Mouse (Mus musculus) limb, embryonic 12.5 days (tissue): ENCODE results near the gene Ecpas. TPM values are rescaled to one million over a fixed set of nuclear protein-coding genes. Genes with fewer than 3 reads are reported as not detected.

Experiments
- ATAC-seq: fragments of 200-750 bp; cut with Nextera tagmentation; 2 replicates; pipeline ENCODE4 v1.8.0; 2017; ENCODE audit warnings: low read depth, moderate TSS enrichment; ENCODE audit not compliant: insufficient number of reproducible peaks, insufficient read depth, low FRiP score, low TSS enrichment
- H3K27ac ChIP-seq: fragments of 300-500 bp; sonication (generic); 2 replicates; pipeline ENCODE4 v1.5.1; 2016; ENCODE audit warnings: mild to moderate bottlenecking, moderate library complexity
- H3K27me3 ChIP-seq: fragments of 300-500 bp; sonication (generic); 2 replicates; pipeline ENCODE4 v1.6.1; 2016; ENCODE audit warnings: mild to moderate bottlenecking, moderate library complexity
- H3K36me3 ChIP-seq: fragments of 300-500 bp; sonication (generic); 2 replicates; pipeline ENCODE4 v1.6.1; 2016; ENCODE audit warnings: mild to moderate bottlenecking, moderate library complexity
- H3K4me1 ChIP-seq: fragments of 300-500 bp; sonication (generic); replicated peaks from 2 replicates; pipeline ENCODE4 v1.6.1; 2016
- H3K4me2 ChIP-seq: fragments of 300-500 bp; sonication (generic); 2 replicates; pipeline ENCODE4 v1.6.1; 2016; ENCODE audit warnings: mild to moderate bottlenecking, moderate library complexity
- H3K4me3 ChIP-seq: fragments of 300-500 bp; sonication (generic); replicated peaks from 2 replicates; pipeline ENCODE4 v1.5.1; 2016; ENCODE audit warnings: mild to moderate bottlenecking
- H3K9ac ChIP-seq: fragments of 300-500 bp; sonication (generic); replicated peaks from 2 replicates; pipeline ENCODE4 v1.6.1; 2016; ENCODE audit warnings: mild to moderate bottlenecking, moderate library complexity
- H3K9me3 ChIP-seq: fragments of 300-500 bp; sonication (generic); 2 replicates; pipeline ENCODE4 v1.6.1; 2016; ENCODE audit warnings: mild to moderate bottlenecking, moderate library complexity
- WGBS: fragments of 180-500 bp; shearing (Covaris S2); methylation state at CpG from one replicate; pipeline ENCODE4 v1.1.7; 2016; 5-methylcytosine and 5-hydroxymethylcytosine counted together
- polyA plus RNA-seq: library from polyadenylated mRNA; unstranded; fragments of >200 nt; fragmentation: Nextera tagmentation; extraction: Ambion mirVana; gene quantifications from 2 replicates; pipeline ENCODE4 v1.2.1, GENCODE M21; 2016

Ecpas gene
- polyA plus RNA-seq, 1 experiment from 2014 or later, result 46.2 TPM

GRCm38 (mm10) chr4:58910175-58911068, 2.1 kb downstream of the Ecpas start:
- Histone ChIP-seq H3K4me3 (peak overlapping the region; percentile 91), H3K9me3 (no peaks in the 10 kb centered on the region), H3K4me2 (peak overlapping the region; percentile 65), H3K4me1 (peaks cover 13% of the 10 kb centered on the region), H3K36me3 (no peaks in the 10 kb centered on the region), H3K27ac (0 out of 2 replicates have a peak overlapping the region, but pooled peaks have one; percentile 99), H3K9ac (peak overlapping the region; percentile 97), H3K27me3 (no peaks in the 10 kb centered on the region)
- ATAC-seq, result no peak
- 27% methylated on average over 16 of the region's 16 CpGs for WGBS

GRCm38 (mm10) chr4:58907453-58907852, 5.1 kb downstream of the Ecpas start:
- no peaks in the 10 kb centered on the region for H3K9me3 ChIP-seq
- H3K4me2 ChIP-seq, result no peak overlapping the region
- H3K9ac ChIP-seq, result no peak overlapping the region
- H3K4me3 ChIP-seq, result no peak overlapping the region
- H3K27me3 ChIP-seq, result no peaks in the 10 kb centered on the region
- peaks cover 10% of the 10 kb centered on the region for H3K4me1 ChIP-seq
- H3K36me3 ChIP-seq, result no peaks in the 10 kb centered on the region
- no peak for ATAC-seq
- WGBS, result 100% methylated on average over 1 of the region's 1 CpGs
- no peak overlapping the region for H3K27ac ChIP-seq

GRCm38 (mm10) chr4:58898318-58898717, 14.2 kb downstream of the Ecpas start:
- H3K27ac ChIP-seq, result no peak overlapping the region
- H3K9me3 ChIP-seq, result no peaks in the 10 kb centered on the region
- 0 out of 2 replicates have a peak, but pooled peaks cover under 1% of the 10 kb centered on the region for H3K4me1 ChIP-seq
- no peak overlapping the region for H3K4me2 ChIP-seq
- ATAC-seq, result no peak
- no peaks in the 10 kb centered on the region for H3K36me3 ChIP-seq
- H3K9ac ChIP-seq, result no peak overlapping the region
- H3K27me3 ChIP-seq, result no peaks in the 10 kb centered on the region
- H3K4me3 ChIP-seq, result no peak overlapping the region

GRCm38 (mm10) chr4:58897436-58897835, 15.1 kb downstream of the Ecpas start:
- H3K9me3 ChIP-seq, result no peaks in the 10 kb centered on the region
- H3K9ac ChIP-seq, result no peak overlapping the region
- no peak overlapping the region for H3K27ac ChIP-seq
- no peaks in the 10 kb centered on the region for H3K4me1 ChIP-seq
- no peak overlapping the region for H3K4me3 ChIP-seq
- H3K4me2 ChIP-seq, result no peak overlapping the region
- no peak for ATAC-seq
- H3K36me3 ChIP-seq, result no peaks in the 10 kb centered on the region
- H3K27me3 ChIP-seq, result no peaks in the 10 kb centered on the region
- 83% methylated on average over 4 of the region's 4 CpGs for WGBS

- ATAC-seq, result no peak
- Histone ChIP-seq H3K4me1 (no peaks in the 10 kb centered on the region), H3K36me3 (no peaks in the 10 kb centered on the region), H3K9ac (no peak overlapping the region), H3K27ac (no peak overlapping the region), H3K27me3 (no peaks in the 10 kb centered on the region), H3K9me3 (no peaks in the 10 kb centered on the region), H3K4me2 (no peak overlapping the region), H3K4me3 (no peak overlapping the region)
- WGBS, result 83% methylated on average over 7 of the region's 7 CpGs
These were observed 18.1 kb downstream of the Ecpas start for GRCm38 (mm10) chr4:58894399-58894798.

GRCm38 (mm10) chr4:58890035-58890782, 22.3 kb downstream of the Ecpas start:
- WGBS, result 87% methylated on average over 4 of the region's 4 CpGs
- Histone ChIP-seq H3K4me2 (no peak overlapping the region), H3K4me1 (0 out of 2 replicates have a peak, but pooled peaks cover 3% of the 10 kb centered on the region), H3K9ac (no peak overlapping the region), H3K9me3 (no peaks in the 10 kb centered on the region), H3K27ac (no peak overlapping the region), H3K36me3 (no peaks in the 10 kb centered on the region), H3K4me3 (no peak overlapping the region), H3K27me3 (no peaks in the 10 kb centered on the region)
- ATAC-seq, result no peak

GRCm38 (mm10) chr4:58888568-58888967, 24.0 kb downstream of the Ecpas start:
- Histone ChIP-seq H3K4me1 (0 out of 2 replicates have a peak, but pooled peaks cover 3% of the 10 kb centered on the region), H3K9ac (no peak overlapping the region), H3K4me3 (no peak overlapping the region), H3K36me3 (no peaks in the 10 kb centered on the region), H3K27me3 (no peaks in the 10 kb centered on the region), H3K4me2 (no peak overlapping the region), H3K27ac (no peak overlapping the region), H3K9me3 (no peaks in the 10 kb centered on the region)
- no peak for ATAC-seq
- 93% methylated on average over 1 of the region's 1 CpGs for WGBS

- ATAC-seq, result no peak
- Histone ChIP-seq H3K4me2 (no peak overlapping the region), H3K27me3 (no peaks in the 10 kb centered on the region), H3K4me1 (0 out of 2 replicates have a peak, but pooled peaks cover 3% of the 10 kb centered on the region), H3K4me3 (no peak overlapping the region), H3K9ac (no peak overlapping the region), H3K36me3 (no peaks in the 10 kb centered on the region), H3K27ac (no peak overlapping the region), H3K9me3 (no peaks in the 10 kb centered on the region)
- WGBS, result 92% methylated on average over 3 of the region's 3 CpGs
These were observed 24.9 kb downstream of the Ecpas start for GRCm38 (mm10) chr4:58887626-58888025.

- no peak overlapping the region for H3K4me3 ChIP-seq
- H3K4me1 ChIP-seq, result 0 out of 2 replicates have a peak, but pooled peaks cover 3% of the 10 kb centered on the region
- no peak overlapping the region for H3K27ac ChIP-seq
- H3K9ac ChIP-seq, result no peak overlapping the region
- whole genome bisulfite sequencing, result 94% methylated on average over 3 of the region's 3 CpGs
- no peak for ATAC-seq
- H3K27me3 ChIP-seq, result no peaks in the 10 kb centered on the region
- H3K36me3 ChIP-seq, result peaks cover 2% of the 10 kb centered on the region
- no peak overlapping the region for H3K4me2 ChIP-seq
- H3K9me3 ChIP-seq, result no peaks in the 10 kb centered on the region
These were observed 25.8 kb downstream of the Ecpas start for GRCm38 (mm10) chr4:58886778-58887177.

GRCm38 (mm10) chr4:58885341-58885740, 27.2 kb downstream of the Ecpas start:
- H3K9ac ChIP-seq, result no peak overlapping the region
- no peak overlapping the region for H3K27ac ChIP-seq
- 0 out of 2 replicates have a peak, but pooled peaks cover 3% of the 10 kb centered on the region for H3K4me1 ChIP-seq
- H3K9me3 ChIP-seq, result no peaks in the 10 kb centered on the region
- 57% methylated on average over 5 of the region's 5 CpGs for WGBS
- no peak overlapping the region for H3K4me3 ChIP-seq
- no peak overlapping the region for H3K4me2 ChIP-seq
- H3K27me3 ChIP-seq, result no peaks in the 10 kb centered on the region
- H3K36me3 ChIP-seq, result peaks cover 4% of the 10 kb centered on the region
- no peak for ATAC-seq

GRCm38 (mm10) chr4:58883841-58884240, 28.7 kb downstream of the Ecpas start:
- ATAC-seq, result no peak
- Histone ChIP-seq H3K9me3 (no peaks in the 10 kb centered on the region), H3K4me2 (no peak overlapping the region), H3K27me3 (no peaks in the 10 kb centered on the region), H3K9ac (no peak overlapping the region), H3K36me3 (peaks cover 4% of the 10 kb centered on the region), H3K4me3 (no peak overlapping the region), H3K27ac (no peak overlapping the region), H3K4me1 (0 out of 2 replicates have a peak, but pooled peaks cover 3% of the 10 kb centered on the region)
- 77% methylated on average over 2 of the region's 2 CpGs for WGBS
